Mouse (Mus musculus) intestine, postnatal 0 days (tissue): Measurements from ENCODE around the gene C4b. TPM values are rescaled to one million over a fixed set of nuclear protein-coding genes. Genes with fewer than 3 reads are reported as not detected.

Experiments used
- ATAC-seq: fragments of 200-750 bp; cut with Nextera tagmentation; 2 replicates; pipeline ENCODE4 v1.8.0; 2017; ENCODE audit warnings: mild to moderate bottlenecking, moderate TSS enrichment, moderate library complexity
- H3K27ac ChIP-seq: fragments of 300-500 bp; sonication (generic); 2 replicates; pipeline ENCODE4 v1.5.1; 2014; ENCODE audit warnings: mild to moderate bottlenecking, low read depth, low read length, moderate library complexity
- H3K27me3 ChIP-seq: fragments of 300-500 bp; sonication (generic); replicated peaks from 2 replicates; pipeline ENCODE4 v1.6.1; 2014; ENCODE audit warnings: low read length, mixed read lengths; ENCODE audit not compliant: control insufficient read depth, insufficient read depth
- H3K36me3 ChIP-seq: fragments of 300-500 bp; sonication (generic); 2 replicates; pipeline ENCODE4 v1.6.1; 2014; ENCODE audit warnings: mild to moderate bottlenecking, moderate library complexity; ENCODE audit not compliant: control insufficient read depth, insufficient read depth
- H3K4me1 ChIP-seq: fragments of 300-500 bp; sonication (generic); replicated peaks from 2 replicates; pipeline ENCODE4 v1.6.1; 2014; ENCODE audit warnings: antibody characterized with exemption, low read length, mixed read lengths; ENCODE audit not compliant: control insufficient read depth, insufficient read depth
- H3K4me2 ChIP-seq: fragments of 300-500 bp; sonication (generic); replicated peaks from 2 replicates; pipeline ENCODE4 v1.6.1; 2014; ENCODE audit warnings: low read depth, mild to moderate bottlenecking, moderate library complexity
- H3K4me3 ChIP-seq: fragments of 300-500 bp; sonication (generic); 2 replicates; pipeline ENCODE4 v1.5.1; 2014; ENCODE audit warnings: low read depth, low read length
- H3K9ac ChIP-seq: fragments of 300-500 bp; sonication (generic); 2 replicates; pipeline ENCODE4 v1.6.1; 2014; ENCODE audit warnings: mild to moderate bottlenecking, low read depth, low read length
- H3K9me3 ChIP-seq: fragments of 300-500 bp; sonication (generic); 2 replicates; pipeline ENCODE4 v1.6.1; 2016; ENCODE audit warnings: mixed run types; ENCODE audit not compliant: control insufficient read depth
- CTCF ChIP-seq: sonication (generic); IDR thresholded peaks from 2 replicates; pipeline ENCODE4 v1.5.1; 2016; ENCODE audit warnings: low read depth, mild to moderate bottlenecking, control low read depth, antibody characterized with exemption, moderate library complexity
- WGBS: fragments of 180-500 bp; shearing (Covaris S2); extraction: QIAGEN DNeasy Blood & Tissue Kit; methylation state at CpG from one replicate; pipeline ENCODE4 v1.1.7; 2014; 5-methylcytosine and 5-hydroxymethylcytosine counted together
- microRNA-seq: library from miRNA; unstranded; fragments of <30 nt; microRNA quantifications from one replicate; pipeline ENCODE4, GENCODE M21; 2016
- polyA plus RNA-seq: library from polyadenylated mRNA; unstranded; fragments of >200 nt; fragmentation: Nextera tagmentation; extraction: Ambion mirVana; gene quantifications from 2 replicates; pipeline ENCODE4 v1.2.1, GENCODE M21; 2015

Gene C4b
- polyA plus RNA-seq, 1 experiment from 2014 or later, result 1.2 TPM

DNA sequence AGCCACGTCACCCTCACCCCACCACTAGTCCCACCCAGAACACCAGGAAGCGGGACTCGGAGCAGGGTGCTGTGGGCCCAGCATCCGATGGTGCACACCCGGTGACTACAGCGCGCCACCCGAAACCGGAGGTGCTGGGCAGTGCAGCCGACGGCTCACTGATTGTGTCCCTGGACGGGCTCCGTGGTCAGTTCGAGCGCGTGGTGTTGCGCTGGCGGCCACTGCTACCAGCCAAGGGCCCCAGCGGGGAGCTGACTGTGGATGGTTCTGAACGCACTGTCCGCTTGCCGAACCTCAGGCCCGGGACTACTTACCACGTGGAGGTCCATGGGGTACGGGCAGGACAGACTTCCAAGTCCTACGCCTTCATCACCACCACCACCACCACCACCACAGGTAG, 63.5 kb downstream of the C4b start:
- ATAC-seq, result no peak
- 83% methylated on average over 26 of the region's 26 CpGs for WGBS
- TF ChIP-seq CTCF, result no peak

More for the DNA sequence above, 63.5 kb downstream of the C4b start:
- H3K4me2 ChIP-seq, result no peak overlapping the region
- H3K27ac ChIP-seq, result no peak overlapping the region
- peaks cover 4% of the 10 kb centered on the region; the same call in 1 of the 2 replicates for H3K27me3 ChIP-seq
- H3K36me3 ChIP-seq, result no peaks in the 10 kb centered on the region
- peaks cover 3% of the 10 kb centered on the region for H3K4me1 ChIP-seq
- H3K4me3 ChIP-seq, result no peak overlapping the region
- H3K9ac ChIP-seq, result no peak overlapping the region
- no peaks in the 10 kb centered on the region for H3K9me3 ChIP-seq

Small RNA genes within 50 kb of the gene (microRNA-seq; reads per million reads assigned to microRNA genes)
- not detected for gene Gm27471

Other genes with a start within 250 kb of the C4b start
- 85.8 and 97.6 TPM in 2 replicates for gene Btnl6, start 226.5 kb downstream of the C4b start, polyA plus RNA-seq
- gene Notch4, start 179.6 kb downstream of the C4b start, polyA plus RNA-seq, result 1.4 and 3.2 TPM in 2 replicates
- gene Gpsm3, start 154.1 kb downstream of the C4b start, polyA plus RNA-seq, result 8.6 and 10.6 TPM in 2 replicates
- 6.1 and 6.5 TPM in 2 replicates for gene Pbx2, start 152.6 kb downstream of the C4b start, polyA plus RNA-seq
- 1.3 and 1.5 TPM in 2 replicates for gene Ager, start 146.0 kb downstream of the C4b start, polyA plus RNA-seq
- gene Rnf5, start 140.2 kb downstream of the C4b start, polyA plus RNA-seq, result 123 and 135 TPM in 2 replicates
- 53.2 and 55.6 TPM in 2 replicates for gene Agpat1, start 139.6 kb downstream of the C4b start, polyA plus RNA-seq
- 2.5 and 2.7 TPM in 2 replicates for gene Egfl8, start 127.9 kb downstream of the C4b start, polyA plus RNA-seq
- gene Ppt2, start 115.4 kb downstream of the C4b start, polyA plus RNA-seq, result 17.2 and 18.0 TPM in 2 replicates
- gene Prrt1, start 114.3 kb downstream of the C4b start, polyA plus RNA-seq, result 0.27 and 0.47 TPM in 2 replicates
- 8.8 and 9.2 TPM in 2 replicates for gene Fkbpl, start 99.1 kb downstream of the C4b start, polyA plus RNA-seq
- 22.9 and 23.1 TPM in 2 replicates for gene Atf6b, start 96.7 kb downstream of the C4b start, polyA plus RNA-seq
- gene Tnxb, start 73.3 kb downstream of the C4b start, polyA plus RNA-seq, result 1.4 and 1.9 TPM in 2 replicates
- 0.18 and 0.25 TPM in 2 replicates for gene Cyp21a1, start 60.7 kb upstream of the C4b start, polyA plus RNA-seq
- 29.1 and 34.0 TPM in 2 replicates for gene Stk19, start 93.1 kb upstream of the C4b start, polyA plus RNA-seq
- gene Dxo, start 93.1 kb upstream of the C4b start, polyA plus RNA-seq, result 42.5 and 44.2 TPM in 2 replicates
- 18.3 and 20.8 TPM in 2 replicates for gene Skiv2l, start 106.3 kb upstream of the C4b start, polyA plus RNA-seq
- 55.7 and 57.8 TPM in 2 replicates for gene Nelfe, start 106.5 kb upstream of the C4b start, polyA plus RNA-seq
- 84.8 and 94.9 TPM in 2 replicates for gene Cfb, start 118.6 kb upstream of the C4b start, polyA plus RNA-seq
- 0.74 and 1.1 TPM in 2 replicates for gene Zbtb12, start 135.6 kb upstream of the C4b start, polyA plus RNA-seq
- gene Gm20547, start 138.2 kb upstream of the C4b start, polyA plus RNA-seq, result not detected in 2 replicates
- gene C2, start 154.4 kb upstream of the C4b start, polyA plus RNA-seq, result 60.3 and 66.2 TPM in 2 replicates
- gene Ehmt2, start 154.6 kb upstream of the C4b start, polyA plus RNA-seq, result 35.8 and 40.3 TPM in 2 replicates
- 119 and 128 TPM in 2 replicates for gene Slc44a4, start 170.6 kb upstream of the C4b start, polyA plus RNA-seq
- 522 and 580 TPM in 2 replicates for gene Neu1, start 187.4 kb upstream of the C4b start, polyA plus RNA-seq
- 0.64 and 1.1 TPM in 2 replicates for gene Hspa1b, start 215.4 kb upstream of the C4b start, polyA plus RNA-seq
- 0.43 TPM in 1 of 2 replicates, not detected in the other for gene Gm20481, start 226.0 kb upstream of the C4b start, polyA plus RNA-seq
- 6.4 and 6.5 TPM in 2 replicates for gene Hspa1a, start 228.3 kb upstream of the C4b start, polyA plus RNA-seq
- gene Hspa1l, start 228.8 kb upstream of the C4b start, polyA plus RNA-seq, result 0.22 and 0.25 TPM in 2 replicates
- gene Lsm2, start 238.0 kb upstream of the C4b start, polyA plus RNA-seq, result 70.6 and 76.6 TPM in 2 replicates